ENCODE assay signal across 8 mouse cellular contexts in genomic region chr8:85080214-85080531, GRCm38 (mm10). TPM values are rescaled to one million over a fixed set of nuclear protein-coding genes. Genes with fewer than 3 reads are reported as not detected.
DNase-seq lines count a peak whose midpoint lies in the region; ATAC-seq and TF ChIP-seq lines count a peak whose summit lies in the region.

No protein-coding gene starts in this region.

- peak overlapping the region; percentile 99 for H3K4me2 ChIP-seq in forebrain, postnatal 0 days (ENCODE audit: low read depth)
- H3K4me2 ChIP-seq in liver, embryonic 16.5 days (ENCODE audit: low read depth, low read length) = peak overlapping the region; percentile 92

- no peak for ATAC-seq in forebrain, postnatal 0 days
- ATAC-seq in liver, embryonic 16.5 days (ENCODE audit: low read depth) = no peak

- H3K4me3 ChIP-seq in kidney, adult 2 months (ENCODE audit: insufficient read depth, low read depth, low read length) = peak overlapping the region; percentile 79
- H3K4me3 ChIP-seq in forebrain, postnatal 0 days (ENCODE audit: low read depth, low read length) = peak overlapping the region; percentile 83
- peak overlapping the region; percentile 89 for H3K4me3 ChIP-seq in liver, embryonic 16.5 days (ENCODE audit: low read depth, low read length)

- H3K36me3 ChIP-seq in kidney, adult 2 months (ENCODE audit: control insufficient read depth, insufficient read depth, low read length) = no peaks in the 10 kb centered on the region
- peaks cover 19% of the 10 kb centered on the region for H3K36me3 ChIP-seq in forebrain, postnatal 0 days (ENCODE audit: insufficient read depth)
- H3K36me3 ChIP-seq in liver, embryonic 16.5 days (ENCODE audit: control insufficient read depth, insufficient read depth) = peaks cover 7% of the 10 kb centered on the region; the same call in 1 of the 2 replicates

- under 1% methylated on average over 25 of the region's 25 CpGs for WGBS in kidney, adult 2 months
- under 1% methylated on average over 25 of the region's 25 CpGs for WGBS in forebrain, postnatal 0 days
- under 1% methylated on average over 25 of the region's 25 CpGs for WGBS in liver, embryonic 16.5 days (ENCODE audit: insufficient replicate concordance)

- peak overlapping the region; percentile 78 for H3K9ac ChIP-seq in forebrain, postnatal 0 days
- peak overlapping the region; percentile 95 for H3K9ac ChIP-seq in liver, embryonic 16.5 days (ENCODE audit: low read depth, low read length)

- TF ChIP-seq CTCF in kidney, adult 2 months (conservative IDR thresholded peaks at IDR 0.05; ENCODE audit: insufficient read depth, insufficient read length, low read depth, low read length) = no peak
- no peak for TF ChIP-seq CTCF in forebrain, postnatal 0 days (IDR thresholded peaks at IDR 0.05; ENCODE audit: low read depth)

- no peak for TF ChIP-seq POLR2A in kidney, adult 2 months (IDR thresholded peaks at IDR 0.05; ENCODE audit: low read depth, low read length)

- H3K27me3 ChIP-seq in kidney, adult 2 months (replicated peaks; ENCODE audit: control insufficient read depth, insufficient read depth, low read length) = no peaks in the 10 kb centered on the region
- no peaks in the 10 kb centered on the region for H3K27me3 ChIP-seq in forebrain, postnatal 0 days (ENCODE audit: insufficient read depth, low read length)
- H3K27me3 ChIP-seq in liver, embryonic 16.5 days (ENCODE audit: control insufficient read depth, insufficient read depth, low read depth, low read length) = no peaks in the 10 kb centered on the region

- peaks cover 15% of the 10 kb centered on the region for H3K4me1 ChIP-seq in kidney, adult 2 months (ENCODE audit: control insufficient read depth, insufficient read depth, low read length)
- peaks cover 16% of the 10 kb centered on the region for H3K4me1 ChIP-seq in forebrain, postnatal 0 days (ENCODE audit: insufficient read depth)
- H3K4me1 ChIP-seq in liver, embryonic 16.5 days (ENCODE audit: control insufficient read depth, low read depth, low read length) = peaks cover 58% of the 10 kb centered on the region

- H3K27ac ChIP-seq in kidney, adult 2 months (ENCODE audit: insufficient read depth, low read depth, low read length) = peak overlapping the region; percentile 26
- peak overlapping the region; percentile 69 for H3K27ac ChIP-seq in forebrain, postnatal 0 days (ENCODE audit: low read depth, low read length)
- H3K27ac ChIP-seq in liver, embryonic 16.5 days (ENCODE audit: low read length) = peak overlapping the region; percentile 85

- intact Hi-C loops in gastrocnemius, postnatal 36 days (cut with DNase I) = loop anchor here (10.0 kb wide), 1 partner anchor 195 kb away; no protein-coding TSS in a partner anchor

- DNase-seq in kidney, adult 2 months = no peak
- no peak for DNase-seq in kidney, postnatal 10 days
- DNase-seq in MN1 (ENCODE audit: low spot score) = peak; percentile 32
- DNase-seq in forebrain, postnatal 0 days = peak; percentile 13
- DNase-seq in cerebellum, adult 9-11 months = no peak
- no peak for DNase-seq in gastrocnemius, postnatal 36 days
- no peak for DNase-seq in urinary bladder, postnatal 10 days (ENCODE audit: low spot score)

- H3K9me3 ChIP-seq in forebrain, postnatal 0 days (ENCODE audit: low read length) = no peaks in the 10 kb centered on the region
- no peaks in the 10 kb centered on the region for H3K9me3 ChIP-seq in liver, embryonic 16.5 days (replicated peaks; ENCODE audit: control insufficient read depth, low read length)

RNA-seq across cellular contexts. Expression of gene Wdr83os, which starts 0.4 kb away (rescaled TPM):
- polyA plus RNA-seq in kidney, adult 2 months (2012; rRNA removed) = 141 and 157 TPM in 2 replicates
- 80.8 and 105 TPM in 2 replicates for total RNA-seq in forebrain, postnatal 0 days (2014; rRNA removed)
- 171 and 182 TPM in 2 replicates for polyA plus RNA-seq in forebrain, postnatal 0 days (2015; fragmentation: Nextera tagmentation; extraction: Ambion mirVana)
- polyA plus RNA-seq in liver, embryonic 16.5 days (2015; fragmentation: Nextera tagmentation; extraction: Ambion mirVana) = 56.0 and 58.2 TPM in 2 replicates
- 10 to 100 TPM; 37.3 to 44.5 TPM for total RNA-seq in gastrocnemius, postnatal 36 days (2021)

RNA-seq across cellular contexts. Expression of gene Wdr83, which starts 0.9 kb away (rescaled TPM):
- polyA plus RNA-seq in kidney, adult 2 months (2012; rRNA removed) = 33.7 and 37.7 TPM in 2 replicates
- total RNA-seq in forebrain, postnatal 0 days (2014; rRNA removed) = 22.1 and 22.5 TPM in 2 replicates
- polyA plus RNA-seq in forebrain, postnatal 0 days (2015; fragmentation: Nextera tagmentation; extraction: Ambion mirVana) = 35.3 and 37.2 TPM in 2 replicates
- 22.0 and 23.6 TPM in 2 replicates for polyA plus RNA-seq in liver, embryonic 16.5 days (2015; fragmentation: Nextera tagmentation; extraction: Ambion mirVana)
- total RNA-seq in gastrocnemius, postnatal 36 days (2021) = 10 to 100 TPM; 13.5 to 15.6 TPM

RNA-seq across cellular contexts. Expression of gene Man2b1, which starts 2.9 kb away (rescaled TPM):
- polyA plus RNA-seq in kidney, adult 2 months (2012; rRNA removed) = 111 and 116 TPM in 2 replicates
- 24.9 and 28.8 TPM in 2 replicates for total RNA-seq in forebrain, postnatal 0 days (2014; rRNA removed)
- polyA plus RNA-seq in forebrain, postnatal 0 days (2015; fragmentation: Nextera tagmentation; extraction: Ambion mirVana) = 14.8 and 18.0 TPM in 2 replicates
- 38.7 and 44.4 TPM in 2 replicates for polyA plus RNA-seq in liver, embryonic 16.5 days (2015; fragmentation: Nextera tagmentation; extraction: Ambion mirVana)
- total RNA-seq in gastrocnemius, postnatal 36 days (2021) = 1 to 10 TPM; 9.0 TPM

RNA-seq across cellular contexts. Expression of gene Dhps, which starts 8.6 kb away (rescaled TPM):
- 26.0 and 30.8 TPM in 2 replicates for polyA plus RNA-seq in kidney, adult 2 months (2012; rRNA removed)
- 63.1 and 74.3 TPM in 2 replicates for total RNA-seq in forebrain, postnatal 0 days (2014; rRNA removed)
- polyA plus RNA-seq in forebrain, postnatal 0 days (2015; fragmentation: Nextera tagmentation; extraction: Ambion mirVana) = 104 and 118 TPM in 2 replicates
- 23.5 and 25.7 TPM in 2 replicates for polyA plus RNA-seq in liver, embryonic 16.5 days (2015; fragmentation: Nextera tagmentation; extraction: Ambion mirVana)
- total RNA-seq in gastrocnemius, postnatal 36 days (2021) = 10 to 100 TPM; 18.2 to 23.6 TPM

RNA-seq across cellular contexts. Expression of gene Gm5741, which starts 12.4 kb away (rescaled TPM):
- 0.91 TPM in 1 of 2 replicates, not detected in the other for polyA plus RNA-seq in kidney, adult 2 months (2012; rRNA removed)
- not detected in 2 replicates for total RNA-seq in forebrain, postnatal 0 days (2014; rRNA removed)
- polyA plus RNA-seq in forebrain, postnatal 0 days (2015; fragmentation: Nextera tagmentation; extraction: Ambion mirVana) = 0.74 and 3.0 TPM in 2 replicates
- not detected in 2 replicates for polyA plus RNA-seq in liver, embryonic 16.5 days (2015; fragmentation: Nextera tagmentation; extraction: Ambion mirVana)
- total RNA-seq in gastrocnemius, postnatal 36 days (2021) = not detected

Comparison
In these comparisons a context has a peak if more than half of its experiments do, and no peak if none do; other contexts are left out.
1. DNase-seq: peak in MN1 (single experiment) and forebrain, postnatal 0 days (single experiment); none in kidney, adult 2 months (single experiment), kidney, postnatal 10 days (single experiment), cerebellum, adult 9-11 months (single experiment), gastrocnemius, postnatal 36 days (0 of 2) and urinary bladder, postnatal 10 days (single experiment).
2. H3K27ac ChIP-seq: peak in every context shown above with its lines; median percentile 85 in liver, embryonic 16.5 days; 69 in forebrain, postnatal 0 days; 26 in kidney, adult 2 months.
3. Peak in every context shown above with its lines, with median percentiles within 50 percentile points of each other: H3K4me3 ChIP-seq.